Mouse (Mus musculus) heart, embryonic 10.5 days (tissue): ENCODE data around the gene Gabrd. TPM values are rescaled to one million over a fixed set of nuclear protein-coding genes. Genes with fewer than 3 reads are reported as not detected.

Experiments
- DNase-seq: peaks from one replicate; pipeline ENCODE4 v3.0.0-alpha.2; 2017; ENCODE audit warnings: low spot score
- H3K27ac ChIP-seq: fragments of 300-500 bp; sonication (generic); 2 replicates; pipeline ENCODE4 v1.5.1; 2016; ENCODE audit warnings: mild to moderate bottlenecking
- H3K27me3 ChIP-seq: fragments of 300-500 bp; sonication (generic); 2 replicates; pipeline ENCODE4 v1.6.1; 2016; ENCODE audit warnings: mild to moderate bottlenecking; ENCODE audit not compliant: poor library complexity, insufficient read depth, severe bottlenecking
- H3K36me3 ChIP-seq: fragments of 300-500 bp; sonication (generic); 2 replicates; pipeline ENCODE4 v1.6.1; 2016; ENCODE audit warnings: mild to moderate bottlenecking, moderate library complexity
- H3K4me1 ChIP-seq: fragments of 300-500 bp; sonication (generic); 2 replicates; pipeline ENCODE4 v1.6.1; 2016; ENCODE audit warnings: mild to moderate bottlenecking
- H3K4me3 ChIP-seq: fragments of 300-500 bp; sonication (generic); 2 replicates; pipeline ENCODE4 v1.5.1; 2016; ENCODE audit warnings: mild to moderate bottlenecking, moderate library complexity
- H3K9me3 ChIP-seq: fragments of 300-500 bp; sonication (generic); 2 replicates; pipeline ENCODE4 v1.6.1; 2016; ENCODE audit warnings: mild to moderate bottlenecking, moderate library complexity
- WGBS: fragments of 180-500 bp; shearing (Covaris S2); methylation state at CpG from one replicate; pipeline ENCODE4 v1.1.7; 2016; 5-methylcytosine and 5-hydroxymethylcytosine counted together
- polyA plus RNA-seq: library from polyadenylated mRNA; unstranded; fragments of >200 nt; fragmentation: Nextera tagmentation; extraction: Ambion mirVana; gene quantifications from 2 replicates; pipeline ENCODE4 v1.2.1, GENCODE M21; 2016

Gabrd gene
- polyA plus RNA-seq, 1 experiment from 2014 or later, result not detected

GRCm38 (mm10) chr4:155370737-155371715 is 26.9 kb downstream of the Gabrd start:
- Histone ChIP-seq H3K4me1 (no peaks in the 10 kb centered on the region), H3K9me3 (no peaks in the 10 kb centered on the region), H3K27me3 (peaks cover 16% of the 10 kb centered on the region), H3K4me3 (no peak overlapping the region), H3K36me3 (no peaks in the 10 kb centered on the region), H3K27ac (no peak overlapping the region)
- WGBS, result 82% methylated on average over 15 of the region's 15 CpGs
- DNase-seq, result no peak

- H3K36me3 ChIP-seq, result no peaks in the 10 kb centered on the region
- H3K9me3 ChIP-seq, result no peaks in the 10 kb centered on the region
- DNase-seq, result no peak
- 27% methylated on average over 12 of the region's 12 CpGs for WGBS
- no peak overlapping the region for H3K27ac ChIP-seq
- H3K27me3 ChIP-seq, result peaks cover 38% of the 10 kb centered on the region
- H3K4me3 ChIP-seq, result 0 out of 2 replicates have a peak overlapping the region, but pooled peaks have one; percentile 2
- no peaks in the 10 kb centered on the region for H3K4me1 ChIP-seq
Measured at GRCm38 (mm10) chr4:155368684-155369083, 29.2 kb downstream of the Gabrd start.

GRCm38 (mm10) chr4:155367739-155368138 is 30.2 kb downstream of the Gabrd start:
- no peaks in the 10 kb centered on the region for H3K36me3 ChIP-seq
- DNase-seq, result no peak
- WGBS, result 87% methylated on average over 9 of the region's 9 CpGs
- H3K4me3 ChIP-seq, result no peak overlapping the region
- H3K4me1 ChIP-seq, result no peaks in the 10 kb centered on the region
- H3K9me3 ChIP-seq, result no peaks in the 10 kb centered on the region
- no peak overlapping the region for H3K27ac ChIP-seq
- H3K27me3 ChIP-seq, result peaks cover 47% of the 10 kb centered on the region

GRCm38 (mm10) chr4:155366784-155367183 is 31.1 kb downstream of the Gabrd start:
- Histone ChIP-seq H3K36me3 (no peaks in the 10 kb centered on the region), H3K4me1 (no peaks in the 10 kb centered on the region; the same call in 1 of the 2 replicates), H3K9me3 (no peaks in the 10 kb centered on the region), H3K4me3 (no peak overlapping the region), H3K27me3 (peaks cover 54% of the 10 kb centered on the region), H3K27ac (no peak overlapping the region)
- no peak for DNase-seq
- WGBS, result 81% methylated on average over 6 of the region's 6 CpGs

GRCm38 (mm10) chr4:155362443-155362842 is 35.5 kb downstream of the Gabrd start:
- peak overlapping the region; percentile 68 for H3K4me3 ChIP-seq
- no peak overlapping the region for H3K27ac ChIP-seq
- H3K4me1 ChIP-seq, result peaks cover 16% of the 10 kb centered on the region; the same call in 1 of the 2 replicates
- peaks cover 91% of the 10 kb centered on the region for H3K27me3 ChIP-seq
- 44% methylated on average over 5 of the region's 5 CpGs for WGBS
- H3K9me3 ChIP-seq, result no peaks in the 10 kb centered on the region
- no peaks in the 10 kb centered on the region for H3K36me3 ChIP-seq
- DNase-seq, result no peak

- Histone ChIP-seq H3K4me1 (peaks cover 16% of the 10 kb centered on the region; the same call in 1 of the 2 replicates), H3K9me3 (no peaks in the 10 kb centered on the region), H3K27me3 (peaks cover 83% of the 10 kb centered on the region), H3K27ac (peak within 1 kb of the TSS; percentile 82), H3K36me3 (no peaks in the 10 kb centered on the region), H3K4me3 (peak within 1 kb of the TSS; percentile 68)
- under 1% methylated on average over 50 of the region's 51 CpGs for WGBS
- DNase-seq, result peak; percentile 93
Measured at GRCm38 (mm10) chr4:155361303-155361791, 36.6 kb downstream of the Gabrd start, which contains the start of gene Prkcz. Prkcz (minus strand) TSS chr4:155361361.

GRCm38 (mm10) chr4:155360856-155361255 is 37.1 kb downstream of the Gabrd start:
- H3K27ac ChIP-seq, result peak overlapping the region; percentile 82
- WGBS, result under 1% methylated on average over 42 of the region's 42 CpGs
- DNase-seq, result no peak

GRCm38 (mm10) chr4:155359560-155360464 is 38.1 kb downstream of the Gabrd start:
- no peak for DNase-seq
- Histone ChIP-seq H3K4me1 (peaks cover 16% of the 10 kb centered on the region; the same call in 1 of the 2 replicates), H3K36me3 (no peaks in the 10 kb centered on the region), H3K9me3 (no peaks in the 10 kb centered on the region), H3K27me3 (peaks cover 68% of the 10 kb centered on the region), H3K4me3 (no peak overlapping the region), H3K27ac (no peak overlapping the region)
- WGBS, result 36% methylated on average over 12 of the region's 12 CpGs

More at GRCm38 (mm10) chr4:155360856-155361255, 37.1 kb downstream of the Gabrd start:
- Histone ChIP-seq H3K9me3 (no peaks in the 10 kb centered on the region), H3K36me3 (no peaks in the 10 kb centered on the region), H3K4me1 (peaks cover 16% of the 10 kb centered on the region; the same call in 1 of the 2 replicates), H3K4me3 (peak overlapping the region; percentile 68), H3K27me3 (peaks cover 78% of the 10 kb centered on the region)

- Histone ChIP-seq H3K4me1 (peaks cover 16% of the 10 kb centered on the region; the same call in 1 of the 2 replicates), H3K9me3 (no peaks in the 10 kb centered on the region), H3K4me3 (no peak overlapping the region), H3K27me3 (peaks cover 47% of the 10 kb centered on the region), H3K36me3 (no peaks in the 10 kb centered on the region), H3K27ac (no peak overlapping the region)
- DNase-seq, result no peak
- WGBS, result 49% methylated on average over 2 of the region's 2 CpGs
Measured at GRCm38 (mm10) chr4:155357601-155358000, 40.3 kb downstream of the Gabrd start.

GRCm38 (mm10) chr4:155356354-155356753 is 41.6 kb downstream of the Gabrd start:
- H3K9me3 ChIP-seq, result no peaks in the 10 kb centered on the region
- WGBS, result 87% methylated on average over 10 of the region's 10 CpGs
- DNase-seq, result no peak

GRCm38 (mm10) chr4:155354546-155354945 is 43.4 kb downstream of the Gabrd start:
- Histone ChIP-seq H3K36me3 (no peaks in the 10 kb centered on the region), H3K4me1 (no peaks in the 10 kb centered on the region), H3K27me3 (peaks cover 17% of the 10 kb centered on the region), H3K9me3 (no peaks in the 10 kb centered on the region), H3K27ac (no peak overlapping the region), H3K4me3 (no peak overlapping the region)
- DNase-seq, result no peak
- WGBS, result 69% methylated on average over 7 of the region's 7 CpGs

More at GRCm38 (mm10) chr4:155356354-155356753, 41.6 kb downstream of the Gabrd start:
- no peak overlapping the region for H3K4me3 ChIP-seq
- H3K36me3 ChIP-seq, result no peaks in the 10 kb centered on the region
- H3K27me3 ChIP-seq, result peaks cover 35% of the 10 kb centered on the region
- peaks cover 15% of the 10 kb centered on the region; the same call in 1 of the 2 replicates for H3K4me1 ChIP-seq
- H3K27ac ChIP-seq, result no peak overlapping the region

GRCm38 (mm10) chr4:155354035-155354434 is 43.9 kb downstream of the Gabrd start:
- H3K27me3 ChIP-seq, result peaks cover 12% of the 10 kb centered on the region
- 85% methylated on average over 6 of the region's 6 CpGs for WGBS
- no peak for DNase-seq
- H3K4me3 ChIP-seq, result no peak overlapping the region
- H3K9me3 ChIP-seq, result no peaks in the 10 kb centered on the region
- no peaks in the 10 kb centered on the region for H3K36me3 ChIP-seq
- H3K27ac ChIP-seq, result no peak overlapping the region
- no peaks in the 10 kb centered on the region for H3K4me1 ChIP-seq
